In genomic region chr8:47553613-47554012, GRCm38 (mm10) we compare ENCODE assay signal across 11 mouse cellular contexts. TPM values are rescaled to one million over a fixed set of nuclear protein-coding genes. Genes with fewer than 3 reads are reported as not detected.
DNase-seq lines count a peak whose midpoint lies in the region; ATAC-seq and TF ChIP-seq lines count a peak whose summit lies in the region.
"Had no signal": no experiment of that assay in that cellular context is flagged by ENCODE, and none has a peak within 500 bp of the region (broad histone marks: within the 10 kb centered on the region; RNA-seq: fewer than 3 reads in every experiment).

No protein-coding gene starts in this region.

- H3K36me3 ChIP-seq in liver, embryonic 14.5 days (replicated peaks; ENCODE audit: control insufficient read depth, insufficient read depth, low read depth): peaks cover 6% of the 10 kb centered on the region
- H3K36me3 ChIP-seq in kidney, embryonic 16.5 days (ENCODE audit: insufficient read depth, low read length): peaks cover 29% of the 10 kb centered on the region

- H3K27ac ChIP-seq in liver, embryonic 14.5 days: no peak overlapping the region
- no peak overlapping the region for H3K27ac ChIP-seq in kidney, embryonic 16.5 days (ENCODE audit: low read length)
- H3K27ac ChIP-seq: heart, embryonic 15.5 days; liver, embryonic 15.5 days; stomach, embryonic 15.5 days had no signal

- no peak for TF ChIP-seq EP300 in liver, embryonic 14.5 days (IDR thresholded peaks at IDR 0.05; ENCODE audit: low read depth)

- TF ChIP-seq CTCF in liver, embryonic 14.5 days (IDR thresholded peaks at IDR 0.05; ENCODE audit: low read depth): peak; percentile 43

- peak; percentile 4 to 23 for DNase-seq in heart, adult 18-20 months
- DNase-seq in heart, adult 9 months (ENCODE audit: low spot score in 2 of 2): no peak
- DNase-seq in 416B (ENCODE audit: low read depth) (peak; percentile 61), MEL-GATA-1-ER (ENCODE audit: extremely low read depth, low read depth) (peak; percentile 58)
- DNase-seq in liver, embryonic 14.5 days (ENCODE audit: low read depth in 3 of 3, low spot score in 3 of 3): no peak
- DNase-seq in right cerebral cortex, adult 18-20 months: no peak
- no peak for DNase-seq in thymus, postnatal 0 days (ENCODE audit: low spot score)

- H3K4me1 ChIP-seq in liver, embryonic 14.5 days (replicated peaks; ENCODE audit: control insufficient read depth in 2 of 2, insufficient read depth in 2 of 2, low read length in 1 of 2): no peaks in the 10 kb centered on the region; a peak in 1 of 4 replicates
- H3K4me1 ChIP-seq in kidney, embryonic 16.5 days (ENCODE audit: insufficient read depth, low read length): 0 out of 2 replicates have a peak, but pooled peaks cover 2% of the 10 kb centered on the region
- H3K4me1 ChIP-seq: heart, embryonic 15.5 days; liver, embryonic 15.5 days; stomach, embryonic 15.5 days had no signal

- no peak for ATAC-seq in liver, embryonic 14.5 days (ENCODE audit: insufficient read depth)
- ATAC-seq in kidney, embryonic 16.5 days (ENCODE audit: low FRiP score, low TSS enrichment): no peak

- H3K9ac ChIP-seq in liver, embryonic 14.5 days (replicated peaks): no peak overlapping the region
- H3K9ac ChIP-seq in kidney, embryonic 16.5 days (replicated peaks; ENCODE audit: low read length): no peak overlapping the region
- H3K9ac ChIP-seq: heart, embryonic 15.5 days; liver, embryonic 15.5 days; stomach, embryonic 15.5 days had no signal

- 68% methylated on average over 6 of the region's 6 CpGs for WGBS in liver, embryonic 14.5 days (ENCODE audit: insufficient replicate concordance)
- WGBS in kidney, embryonic 16.5 days: 89% methylated on average over 6 of the region's 6 CpGs

- H3K27me3 ChIP-seq in liver, embryonic 14.5 days (ENCODE audit: control insufficient read depth, insufficient read depth, low read length): no peaks in the 10 kb centered on the region
- H3K27me3 ChIP-seq in kidney, embryonic 16.5 days (ENCODE audit: insufficient read depth, low read length): no peaks in the 10 kb centered on the region
- H3K27me3 ChIP-seq: heart, embryonic 15.5 days; liver, embryonic 15.5 days; stomach, embryonic 15.5 days had no signal

- no peaks in the 10 kb centered on the region for H3K9me3 ChIP-seq in liver, embryonic 14.5 days (ENCODE audit: control insufficient read depth, low read length)
- peaks cover 5% of the 10 kb centered on the region; the same call in 1 of the 2 replicates for H3K9me3 ChIP-seq in kidney, embryonic 16.5 days (ENCODE audit: low read length)
- H3K9me3 ChIP-seq: heart, embryonic 15.5 days; liver, embryonic 15.5 days; stomach, embryonic 15.5 days had no signal

- H3K4me2 ChIP-seq in liver, embryonic 14.5 days (ENCODE audit: low read depth): no peak overlapping the region
- no peak overlapping the region for H3K4me2 ChIP-seq in kidney, embryonic 16.5 days (replicated peaks; ENCODE audit: low read depth, low read length)
- H3K4me2 ChIP-seq: heart, embryonic 15.5 days; liver, embryonic 15.5 days; stomach, embryonic 15.5 days had no signal

- H3K4me3 ChIP-seq in liver, embryonic 14.5 days (ENCODE audit: insufficient read depth in 1 of 2, low read depth in 2 of 2, low read length in 2 of 2): no peak overlapping the region
- no peak overlapping the region for H3K4me3 ChIP-seq in kidney, embryonic 16.5 days (ENCODE audit: low read length)
- H3K4me3 ChIP-seq: heart, embryonic 15.5 days; liver, embryonic 15.5 days; stomach, embryonic 15.5 days had no signal

RNA-seq across cellular contexts. Expression of gene Rwdd4a, which starts 20.1 kb away (rescaled TPM):
- 10 to 100 TPM; 63.8 to 74.1 TPM for total RNA-seq in heart, adult 18-20 months (2021)
- 5.4 and 10.1 TPM in 2 replicates for polyA plus RNA-seq in liver, embryonic 14.5 days (2012; rRNA removed)
- 25.0 and 27.0 TPM in 2 replicates for polyA plus RNA-seq in liver, embryonic 14.5 days (2014; fragmentation: Nextera tagmentation; extraction: Ambion mirVana)
- 74.1 and 75.2 TPM in 2 replicates for polyA plus RNA-seq in thymus, postnatal 0 days (2015; fragmentation: Nextera tagmentation; extraction: Ambion mirVana)
- 38.2 and 38.6 TPM in 2 replicates for polyA plus RNA-seq in kidney, embryonic 16.5 days (2015; fragmentation: Nextera tagmentation; extraction: Ambion mirVana)

RNA-seq across cellular contexts. Expression of gene Trappc11, which starts 20.3 kb away (rescaled TPM):
- total RNA-seq in heart, adult 18-20 months (2021): 10 to 100 TPM; 20.1 to 21.7 TPM
- 8.0 and 10.4 TPM in 2 replicates for polyA plus RNA-seq in liver, embryonic 14.5 days (2012; rRNA removed)
- polyA plus RNA-seq in liver, embryonic 14.5 days (2014; fragmentation: Nextera tagmentation; extraction: Ambion mirVana): 13.1 and 14.4 TPM in 2 replicates
- polyA plus RNA-seq in thymus, postnatal 0 days (2015; fragmentation: Nextera tagmentation; extraction: Ambion mirVana): 26.5 and 27.0 TPM in 2 replicates
- 36.7 and 38.8 TPM in 2 replicates for polyA plus RNA-seq in kidney, embryonic 16.5 days (2015; fragmentation: Nextera tagmentation; extraction: Ambion mirVana)

Comparison
In these comparisons a context has a peak if more than half of its experiments do, and no peak if none do; other contexts are left out.
1. DNase-seq: peak in heart, adult 18-20 months (2 of 2), 416B (single experiment) and MEL-GATA-1-ER (single experiment); none in heart, adult 9 months (0 of 2), liver, embryonic 14.5 days (0 of 3), right cerebral cortex, adult 18-20 months (single experiment) and thymus, postnatal 0 days (single experiment).